In the genomic region with DNA sequence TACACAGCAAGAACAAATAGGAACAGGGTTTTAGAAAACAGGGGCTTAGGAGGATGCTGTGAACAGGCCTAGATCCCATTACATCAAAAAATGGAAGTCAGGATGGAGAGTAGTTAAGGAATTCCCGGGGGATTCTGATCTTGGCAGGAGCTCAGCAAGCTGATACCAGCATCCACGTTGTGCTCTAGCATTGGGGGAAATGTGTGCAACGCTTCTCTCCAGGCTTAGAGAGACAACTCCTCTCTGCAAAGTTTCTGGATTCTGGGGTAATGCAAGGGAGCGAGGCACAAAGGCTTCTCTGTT, we compare ENCODE assay signal across 8 mouse cellular contexts.
DNase-seq lines count a peak whose midpoint lies in the region; ATAC-seq and TF ChIP-seq lines count a peak whose summit lies in the region.

No protein-coding gene starts in this region.

- H3K27ac ChIP-seq in embryonic facial prominence, embryonic 12.5 days, result peak overlapping the region; percentile 52; the same call in 1 of the 2 replicates
- peak overlapping the region; percentile 42 to 58; a peak in 2 of 4 replicates for H3K27ac ChIP-seq in heart, embryonic 14.5 days (replicated peaks in 1 of 2; ENCODE audit: control insufficient read depth in 1 of 2, insufficient read depth in 1 of 2, low read depth in 2 of 2, low read length in 2 of 2)
- peak overlapping the region; percentile 6; the same call in 1 of the 2 replicates for H3K27ac ChIP-seq in limb, embryonic 13.5 days
- no peak overlapping the region for H3K27ac ChIP-seq in thymus, adult 2 months (ENCODE audit: control insufficient read depth, insufficient read depth, low read length)

- no peak overlapping the region for H3K9ac ChIP-seq in embryonic facial prominence, embryonic 12.5 days
- no peak overlapping the region for H3K9ac ChIP-seq in heart, embryonic 14.5 days (ENCODE audit: low read length)
- no peak overlapping the region for H3K9ac ChIP-seq in limb, embryonic 13.5 days

- H3K4me1 ChIP-seq in embryonic facial prominence, embryonic 12.5 days, result peaks cover 22% of the 10 kb centered on the region
- peaks cover 8 to 15% of the 10 kb centered on the region in 2 experiments; a peak in 3 of 4 replicates for H3K4me1 ChIP-seq in heart, embryonic 14.5 days (ENCODE audit: control insufficient read depth in 2 of 2, insufficient read depth in 2 of 2, low read length in 2 of 2)
- peaks cover 23% of the 10 kb centered on the region for H3K4me1 ChIP-seq in limb, embryonic 13.5 days
- H3K4me1 ChIP-seq in thymus, adult 2 months (replicated peaks; ENCODE audit: control insufficient read depth, insufficient read depth, low read length), result no peaks in the 10 kb centered on the region

- peak overlapping the region; percentile 15; the same call in 1 of the 2 replicates for H3K4me2 ChIP-seq in embryonic facial prominence, embryonic 12.5 days (replicated peaks)
- no peak overlapping the region for H3K4me2 ChIP-seq in heart, embryonic 14.5 days (ENCODE audit: low read length)
- H3K4me2 ChIP-seq in limb, embryonic 13.5 days (replicated peaks), result no peak overlapping the region

- no peaks in the 10 kb centered on the region for H3K9me3 ChIP-seq in embryonic facial prominence, embryonic 12.5 days
- no peaks in the 10 kb centered on the region for H3K9me3 ChIP-seq in heart, embryonic 14.5 days (ENCODE audit: control insufficient read depth, low read length)
- H3K9me3 ChIP-seq in limb, embryonic 13.5 days, result no peaks in the 10 kb centered on the region

- H3K27me3 ChIP-seq in embryonic facial prominence, embryonic 12.5 days, result no peaks in the 10 kb centered on the region
- H3K27me3 ChIP-seq in heart, embryonic 14.5 days (ENCODE audit: control insufficient read depth, insufficient read depth, low read length), result no peaks in the 10 kb centered on the region
- no peaks in the 10 kb centered on the region for H3K27me3 ChIP-seq in limb, embryonic 13.5 days
- H3K27me3 ChIP-seq in thymus, adult 2 months (ENCODE audit: control insufficient read depth, insufficient read depth, low read length), result no peaks in the 10 kb centered on the region

- H3K36me3 ChIP-seq in embryonic facial prominence, embryonic 12.5 days, result no peaks in the 10 kb centered on the region
- H3K36me3 ChIP-seq in heart, embryonic 14.5 days (ENCODE audit: control insufficient read depth, insufficient read depth, low read length), result no peaks in the 10 kb centered on the region
- H3K36me3 ChIP-seq in limb, embryonic 13.5 days, result no peaks in the 10 kb centered on the region
- no peaks in the 10 kb centered on the region for H3K36me3 ChIP-seq in thymus, adult 2 months (ENCODE audit: control insufficient read depth, insufficient read depth, low read length)

- intact Hi-C loops in left cerebral cortex, postnatal 10 days (cut with DNase I), result no loop called here
- intact Hi-C loops in left cerebral cortex, postnatal 36 days (cut with DNase I), result no loop called here

- 13% methylated on average over 4 of the region's 4 CpGs for WGBS in embryonic facial prominence, embryonic 12.5 days
- WGBS in heart, embryonic 14.5 days, result 26% methylated on average over 4 of the region's 4 CpGs
- WGBS in limb, embryonic 13.5 days, result 28% methylated on average over 4 of the region's 4 CpGs
- WGBS in thymus, adult 2 months, result 75% methylated on average over 4 of the region's 4 CpGs

- no peak for TF ChIP-seq POLR2A in thymus, adult 2 months (IDR thresholded peaks at IDR 0.05; ENCODE audit: control insufficient read depth, extremely low read depth, insufficient read depth, low read length, poor library complexity)

- peak; percentile 1 to 41 for DNase-seq in left cerebral cortex, postnatal 10 days (ENCODE audit: extremely low spot score in 1 of 2, low spot score in 2 of 2)
- no peak for DNase-seq in left cerebral cortex, postnatal 36 days (ENCODE audit: low spot score in 2 of 2)
- DNase-seq in thymus, adult 2 months, result no peak
- no peak for DNase-seq in B cell, adult 2 months
- no peak for DNase-seq in spleen, adult 12 weeks (ENCODE audit: low spot score)

- no peak overlapping the region for H3K4me3 ChIP-seq in embryonic facial prominence, embryonic 12.5 days
- H3K4me3 ChIP-seq in heart, embryonic 14.5 days (ENCODE audit: control insufficient read depth in 1 of 2, insufficient read depth in 1 of 2, low read depth in 1 of 2, low read length in 2 of 2), result no peak overlapping the region
- H3K4me3 ChIP-seq in limb, embryonic 13.5 days, result no peak overlapping the region
- H3K4me3 ChIP-seq in thymus, adult 2 months (ENCODE audit: control insufficient read depth, insufficient read depth, low read length), result no peak overlapping the region

- ATAC-seq in embryonic facial prominence, embryonic 12.5 days (ENCODE audit: insufficient number of reproducible peaks, insufficient read depth, low FRiP score, low TSS enrichment), result peak; percentile 81; the same call in 1 of the 2 replicates
- ATAC-seq in heart, embryonic 14.5 days (ENCODE audit: insufficient number of reproducible peaks, insufficient read depth, low FRiP score, low read depth), result no peak
- ATAC-seq in limb, embryonic 13.5 days (ENCODE audit: low FRiP score, low read depth), result peak; percentile 81; the same call in 1 of the 2 replicates

- no peak for TF ChIP-seq CTCF in thymus, adult 2 months (IDR thresholded peaks at IDR 0.05; ENCODE audit: borderline replicate concordance, control insufficient read depth, extremely low read depth, insufficient read depth, low read length, poor library complexity)

Comparison
In these comparisons a context has a peak if more than half of its experiments do, and no peak if none do; other contexts are left out.
1. DNase-seq: peak in left cerebral cortex, postnatal 10 days (2 of 2); none in left cerebral cortex, postnatal 36 days (0 of 2), thymus, adult 2 months (single experiment), B cell, adult 2 months (0 of 2) and spleen, adult 12 weeks (single experiment).